Mouse (Mus musculus): ENCODE results near the gene Gm9918. TPM values are rescaled to one million over a fixed set of nuclear protein-coding genes. Genes with fewer than 3 reads are reported as not detected.

The Gm9918 gene
- total RNA-seq, 2 experiments from 2014 or later: not detected

- no peak for DNase-seq (ENCODE audit: low spot score in 2 of 2)
These were observed 24.9 kb upstream of the Gm9918 start for GRCm38 (mm10) chr15:102245461-102245881.

DNA sequence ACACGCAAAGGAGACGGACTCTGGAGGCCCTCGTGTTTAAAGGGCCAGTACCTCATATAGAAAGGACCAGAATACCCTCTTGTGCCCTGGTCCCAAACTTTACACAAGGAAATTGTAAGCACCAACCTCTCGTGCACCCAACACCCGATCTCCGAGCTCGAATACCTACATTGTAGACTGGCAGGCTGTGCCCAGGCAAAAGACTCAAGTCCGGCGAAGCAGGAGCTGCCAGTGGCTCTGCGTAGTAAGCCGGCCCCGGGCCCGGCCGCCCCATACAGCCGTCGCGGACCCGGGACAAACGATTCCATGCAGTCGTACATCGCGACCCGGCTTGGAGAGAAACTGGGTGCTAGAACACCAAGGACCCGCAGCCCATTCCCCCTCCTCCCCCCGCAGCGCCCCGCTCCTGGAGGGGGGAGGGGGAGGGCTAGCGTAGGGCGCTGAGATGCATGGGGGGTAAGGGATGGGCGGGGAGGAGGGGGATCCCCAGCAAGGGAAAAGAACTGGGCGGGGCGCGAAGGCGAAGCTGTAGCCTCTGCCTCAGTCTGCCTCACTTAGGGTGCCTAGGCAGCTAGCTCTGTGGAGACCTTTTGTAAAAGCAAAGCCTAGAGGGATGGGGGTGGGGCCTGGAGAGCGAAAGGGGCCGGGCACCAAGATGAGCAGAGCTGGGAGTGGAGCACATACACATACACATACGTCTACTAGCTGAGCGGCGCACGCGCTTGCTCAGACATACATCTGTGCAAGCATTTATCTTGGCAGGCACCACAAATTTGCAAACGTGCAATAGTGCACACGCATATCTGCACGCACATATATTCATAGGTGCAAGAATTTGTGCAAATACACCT, 24.2 kb upstream of the Gm9918 start:
- peak; percentile 61 to 74 for DNase-seq (ENCODE audit: low spot score in 2 of 2)

DNA sequence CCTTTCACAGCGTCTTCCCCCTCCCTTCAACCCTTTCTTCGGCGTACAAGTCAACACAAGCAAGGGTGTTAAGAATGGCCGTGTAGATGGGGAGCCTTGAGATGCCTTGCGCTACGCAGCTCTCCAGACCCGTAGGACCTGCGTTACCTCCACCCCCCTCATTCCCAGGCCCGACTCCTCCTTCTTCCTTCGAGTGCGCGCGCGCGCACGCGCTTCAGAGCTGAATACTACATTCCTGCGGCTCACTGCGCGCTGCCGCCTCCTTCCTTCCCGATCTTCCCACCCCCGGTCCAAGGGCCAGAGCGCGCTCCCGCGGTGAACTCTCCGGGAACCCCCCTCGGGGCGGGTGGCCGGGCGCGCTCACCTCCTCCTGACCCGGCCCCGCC, 23.5 kb upstream of the Gm9918 start:
- DNase-seq (ENCODE audit: low spot score in 2 of 2): peak; percentile 77 to 85

- peak; percentile 66 for DNase-seq (ENCODE audit: low spot score in 2 of 2)
These were observed 22.9 kb upstream of the Gm9918 start for GRCm38 (mm10) chr15:102247252-102248130.

- no peak for DNase-seq (ENCODE audit: low spot score in 2 of 2)
These were observed 22.1 kb upstream of the Gm9918 start for GRCm38 (mm10) chr15:102248131-102248811.

GRCm38 (mm10) chr15:102248812-102249191, 21.6 kb upstream of the Gm9918 start:
- DNase-seq (ENCODE audit: low spot score in 2 of 2): no peak

GRCm38 (mm10) chr15:102249251-102249691, 21.1 kb upstream of the Gm9918 start:
- peak in 1 of 2 experiments; percentile 50 for DNase-seq (ENCODE audit: low spot score in 2 of 2)

- DNase-seq (ENCODE audit: low spot score in 2 of 2): no peak
These were observed 20.4 kb upstream of the Gm9918 start for GRCm38 (mm10) chr15:102249967-102250366.

DNA sequence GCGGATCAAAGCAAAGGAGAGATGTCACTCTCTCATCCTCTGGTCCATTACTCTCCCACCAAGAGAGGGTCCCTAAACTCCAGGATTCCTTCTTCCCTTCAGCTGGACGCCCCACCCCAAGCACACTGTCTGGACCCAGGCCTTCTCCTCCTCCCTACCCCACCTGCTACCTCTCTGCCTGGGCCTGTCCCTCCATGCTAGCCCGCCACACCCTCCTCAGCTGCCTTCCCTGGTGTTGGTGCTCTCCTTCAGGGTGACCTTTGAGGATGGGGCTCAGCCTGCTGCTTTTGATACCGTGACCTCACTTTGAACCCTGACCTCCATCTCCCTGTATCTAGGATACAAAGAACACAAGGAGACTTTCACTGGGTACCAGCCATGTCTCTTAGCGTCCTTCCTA, 19.8 kb upstream of the Gm9918 start:
- no peak for DNase-seq (ENCODE audit: low spot score in 2 of 2)

DNA sequence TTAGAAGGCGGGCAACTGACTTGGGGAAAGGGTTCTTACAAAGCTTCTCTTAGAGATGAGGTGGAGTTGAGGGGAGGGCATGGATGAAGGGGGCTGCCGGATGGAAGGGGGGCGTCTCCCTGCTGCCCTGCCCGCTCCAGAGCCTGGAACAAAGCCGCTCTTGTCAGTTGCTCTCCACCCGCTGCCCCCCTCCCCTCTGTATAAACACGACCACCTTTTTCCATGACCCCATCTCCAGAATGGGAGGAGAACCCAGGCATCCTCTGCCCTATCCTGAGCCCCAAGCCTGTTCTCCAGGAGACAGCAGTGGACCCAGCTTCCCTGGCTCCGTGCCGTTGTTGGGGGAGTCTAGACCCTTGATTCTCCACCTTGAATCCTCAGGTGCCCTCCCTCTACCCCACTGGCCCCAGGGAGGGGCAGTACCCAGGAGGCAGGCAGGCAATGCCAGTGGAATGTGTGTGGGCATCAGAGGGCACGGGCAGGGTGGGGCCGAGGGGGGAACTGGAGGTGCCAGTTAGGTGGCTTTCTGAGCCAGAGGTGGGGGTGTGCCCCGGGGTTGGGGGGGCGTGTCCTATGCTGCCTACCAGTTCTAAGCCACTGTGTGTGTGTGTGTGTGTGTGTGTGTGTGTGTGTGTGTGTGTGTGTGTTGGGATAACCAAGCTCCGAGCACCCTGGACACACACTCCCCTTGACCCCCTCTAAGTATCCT, 14.7 kb upstream of the Gm9918 start:
- no peak for DNase-seq (ENCODE audit: low spot score in 2 of 2)

DNA sequence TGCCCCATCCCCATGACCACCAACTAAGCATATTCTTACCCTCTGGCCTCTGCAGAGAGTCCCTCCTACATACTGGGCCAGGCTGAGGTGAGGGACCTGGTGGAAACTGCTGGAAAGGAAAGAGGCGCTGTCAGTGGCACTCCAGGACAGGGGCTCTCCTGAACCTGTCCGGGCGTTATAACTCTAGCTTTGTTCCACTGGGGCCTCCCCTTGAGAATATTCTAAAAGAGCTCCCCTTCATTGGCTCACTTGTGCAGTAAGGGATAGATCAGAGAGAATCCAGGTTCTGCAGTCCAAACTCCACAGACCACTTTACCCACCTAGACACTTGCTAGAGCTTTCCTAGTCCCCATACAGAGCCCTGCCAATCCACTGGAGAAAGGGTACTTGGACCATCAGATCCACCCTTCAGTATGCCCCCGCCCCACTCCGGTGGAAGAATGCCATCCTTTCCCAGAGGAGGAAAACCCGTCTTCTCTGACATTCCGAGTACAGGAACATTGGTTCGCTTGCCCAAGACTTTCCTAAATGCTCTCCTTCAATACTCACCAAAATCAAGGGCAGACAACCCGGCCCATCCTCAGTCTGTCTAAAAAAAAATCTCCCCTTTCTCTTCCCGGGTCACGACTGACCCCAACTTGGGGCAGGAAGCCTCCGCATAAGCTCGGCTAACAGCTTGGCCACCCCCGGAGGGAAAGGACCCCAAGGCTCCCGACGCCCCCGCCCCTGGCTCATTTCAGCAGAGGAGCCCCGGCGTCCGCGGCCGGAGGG, 13.7 kb upstream of the Gm9918 start:
- no peak for DNase-seq (ENCODE audit: low spot score in 2 of 2)

- peak; percentile 38 to 56 for DNase-seq (ENCODE audit: low spot score in 2 of 2)
These were observed 12.9 kb upstream of the Gm9918 start, which contains the start of gene Rarg for GRCm38 (mm10) chr15:102257202-102258075. Gene Rarg (minus strand): TSS chr15:102257517.

DNA sequence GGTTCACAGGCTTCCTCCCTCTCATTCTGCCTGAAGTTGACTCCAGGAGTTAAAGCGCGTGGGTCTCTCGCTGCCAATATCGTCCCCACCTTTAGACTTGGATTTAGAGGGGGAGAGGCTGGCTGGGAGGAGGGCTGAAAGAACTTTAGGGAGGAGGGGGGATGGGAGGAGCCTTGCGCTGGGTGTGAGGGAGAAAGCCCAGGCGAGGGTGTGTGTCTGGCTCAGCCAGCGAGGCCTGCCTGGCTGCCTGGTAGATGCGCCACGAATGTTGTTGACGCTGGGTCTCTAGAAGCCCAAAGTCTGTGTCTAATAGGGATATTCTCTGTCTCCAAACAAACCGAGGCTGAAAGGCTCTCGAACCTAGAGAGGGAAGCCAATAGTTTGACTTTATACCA, 12.3 kb upstream of the Gm9918 start:
- no peak for DNase-seq (ENCODE audit: low spot score in 2 of 2)

DNA sequence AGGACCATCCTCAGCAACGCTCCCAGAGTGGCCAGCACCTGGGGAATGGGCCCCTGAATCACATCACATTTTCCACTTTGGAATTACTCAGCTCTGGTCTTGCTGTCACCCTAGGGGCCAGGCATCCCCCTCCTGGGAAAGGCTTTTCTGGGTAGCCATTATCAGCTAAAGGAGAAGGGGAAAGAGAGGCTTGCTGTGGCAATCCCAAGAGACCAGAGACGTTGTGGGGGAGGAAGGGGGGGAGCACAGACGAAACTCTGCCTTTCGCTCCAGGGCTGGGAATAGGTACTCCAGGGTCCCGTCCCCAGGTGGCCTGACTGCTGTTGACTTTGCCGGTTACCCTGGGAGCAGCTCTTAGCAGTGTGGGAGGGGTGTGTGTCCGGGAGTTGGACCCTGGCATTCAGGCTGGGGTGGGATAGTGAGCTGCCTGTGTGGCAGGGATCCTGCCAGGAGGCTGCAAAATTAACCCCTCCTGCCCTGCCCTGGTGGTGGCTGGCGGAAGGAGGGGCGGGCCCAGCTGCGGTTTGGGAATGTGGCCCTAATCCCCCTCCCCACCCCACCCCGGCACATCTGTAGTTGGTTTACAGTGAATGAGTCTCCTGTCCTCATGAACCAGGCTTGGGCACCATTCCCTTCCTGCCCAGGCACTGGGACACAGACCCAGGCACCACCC, 11.6 kb upstream of the Gm9918 start:
- DNase-seq (ENCODE audit: low spot score in 2 of 2): no peak

GRCm38 (mm10) chr15:102262582-102262981, 7.8 kb upstream of the Gm9918 start:
- no peak for DNase-seq (ENCODE audit: low spot score in 2 of 2)

GRCm38 (mm10) chr15:102263037-102263436, 7.3 kb upstream of the Gm9918 start:
- DNase-seq (ENCODE audit: low spot score in 2 of 2): no peak

GRCm38 (mm10) chr15:102265548-102265947, 4.8 kb upstream of the Gm9918 start:
- DNase-seq (ENCODE audit: low spot score in 2 of 2): no peak

DNA sequence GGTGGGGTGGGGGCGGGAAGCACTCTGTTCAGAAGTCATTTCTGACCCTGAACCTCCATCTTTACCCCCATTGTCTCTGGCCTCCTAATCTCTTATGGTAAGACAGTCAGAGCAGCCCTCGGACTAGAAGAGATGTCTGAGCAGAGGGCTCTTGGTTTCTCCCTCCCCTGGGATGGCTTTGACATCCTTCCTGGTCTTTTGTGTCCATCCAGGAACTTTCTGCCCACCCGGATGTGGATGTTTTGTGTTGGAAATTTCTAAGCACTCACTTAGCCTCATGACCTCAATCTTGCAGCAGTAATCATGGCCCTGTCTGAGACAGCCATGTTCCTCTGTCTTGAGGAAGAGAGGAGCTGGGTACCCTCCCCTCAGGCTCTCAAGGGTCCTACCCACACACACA, 1.1 kb downstream of the Gm9918 start:
- DNase-seq (ENCODE audit: low spot score in 2 of 2): no peak

Measured in layer of hippocampus, postnatal 10 days (tissue).